Mouse (Mus musculus) layer of hippocampus, adult 18-20 months (tissue): ENCODE results near the gene Sdhd. TPM values are rescaled to one million over a fixed set of nuclear protein-coding genes. Genes with fewer than 3 reads are reported as not detected.
A peak's percentile ranks its signal among the peaks of the same experiment; 100 is the strongest.

Source experiments
- DNase-seq, 2 experiments: peaks; one replicate each; pipeline ENCODE4 v3.0.0; 2022; ENCODE audit warnings: low spot score in 2 of 2
- total RNA-seq, 2 experiments: library from RNA; stranded (reverse); gene quantifications; 2 replicates each; pipeline ENCODE4 v1.2.3; 2021

The Sdhd gene
- total RNA-seq, 2 experiments from 2014 or later: 118 to 124 TPM

- DNase-seq: no peak
Observed at GRCm38 (mm10) chr9:50590856-50591518, 12.6 kb downstream of the Sdhd start.

DNA sequence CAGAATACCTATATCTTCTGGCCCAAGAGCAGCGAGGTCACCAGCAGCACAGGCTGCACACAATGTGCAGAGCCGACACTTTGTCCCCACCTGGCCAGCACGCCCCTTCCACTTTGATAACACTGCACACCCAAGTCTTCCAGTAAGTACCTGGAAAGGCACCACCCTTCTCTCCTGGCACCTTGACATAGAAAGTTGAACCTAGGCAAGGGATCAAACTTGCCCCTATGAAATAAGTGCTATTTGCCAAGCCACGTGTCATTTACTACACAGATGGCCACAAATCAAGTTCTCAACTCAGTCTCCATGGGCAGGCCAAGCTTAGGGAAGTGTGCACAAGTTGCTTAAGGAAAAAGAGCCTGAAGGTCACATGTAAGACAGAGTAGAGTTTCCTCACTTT lies 16.7 kb downstream of the Sdhd start:
- DNase-seq: no peak

- no peak for DNase-seq
Observed at GRCm38 (mm10) chr9:50585145-50585818, 18.3 kb downstream of the Sdhd start.

GRCm38 (mm10) chr9:50580370-50580769 lies 23.2 kb downstream of the Sdhd start:
- DNase-seq: no peak

DNA sequence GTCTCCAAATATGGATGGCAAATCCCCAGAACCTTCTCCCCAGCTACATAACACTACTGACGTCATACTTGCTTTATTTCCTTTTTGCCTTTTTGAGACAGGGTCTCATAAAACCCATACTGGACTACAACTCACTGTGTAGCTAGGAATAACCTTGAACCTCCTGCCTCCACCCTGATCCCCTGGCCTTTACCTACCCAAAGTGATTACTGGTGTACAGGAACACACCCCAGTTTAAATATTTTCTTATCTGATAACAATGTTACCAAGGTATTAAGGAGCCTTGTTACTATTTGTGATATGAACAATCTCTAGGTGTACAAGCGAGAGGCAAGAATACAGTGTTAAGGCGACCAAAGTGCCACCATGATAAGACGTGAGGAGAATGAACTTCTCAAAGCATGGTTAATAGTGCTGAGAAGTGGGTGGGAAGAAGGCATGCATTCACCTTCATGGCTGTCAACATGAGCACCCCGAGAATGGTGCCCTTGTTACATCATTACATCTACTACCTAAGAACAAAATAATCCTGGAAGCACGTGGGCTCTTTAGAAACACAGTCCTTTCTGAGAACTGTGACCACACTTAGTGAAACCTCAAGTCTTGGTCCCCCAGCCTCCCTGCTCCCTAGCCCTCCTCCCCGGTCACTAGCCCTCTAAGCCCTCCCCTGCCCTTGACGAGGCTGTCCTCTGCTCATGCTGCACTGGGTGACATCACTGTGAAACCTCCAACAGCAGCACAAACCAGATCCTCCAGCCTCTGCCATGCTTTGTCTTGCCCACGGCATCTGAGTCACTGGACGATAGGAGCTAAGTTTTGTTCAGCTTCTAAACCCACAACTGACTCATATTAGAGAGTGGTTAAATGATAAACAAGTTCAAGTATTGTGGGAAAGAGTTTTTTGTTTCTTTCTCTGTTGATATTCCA lies 33.8 kb downstream of the Sdhd start:
- DNase-seq: no peak

GRCm38 (mm10) chr9:50567881-50568280 lies 35.7 kb downstream of the Sdhd start:
- DNase-seq: no peak

DNA sequence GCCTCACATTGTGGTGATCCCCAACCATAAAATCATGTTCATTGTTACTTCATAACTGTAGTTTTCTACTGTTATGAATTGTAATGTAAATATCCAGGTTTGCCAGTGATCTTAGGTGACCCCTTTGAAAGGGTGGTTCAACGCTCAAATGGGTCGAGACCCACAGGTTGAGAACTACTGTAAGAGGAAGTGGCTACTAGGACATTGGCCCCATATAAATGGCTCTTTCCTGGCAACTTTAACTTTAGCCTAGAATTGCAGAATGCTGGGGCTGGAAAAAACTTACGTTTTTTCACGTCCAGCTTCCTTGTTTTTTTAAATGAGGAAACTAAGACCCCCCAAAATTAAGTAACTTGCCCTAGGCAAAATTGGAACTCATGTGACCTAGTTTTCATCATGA lies 36.2 kb downstream of the Sdhd start:
- DNase-seq: no peak

DNA sequence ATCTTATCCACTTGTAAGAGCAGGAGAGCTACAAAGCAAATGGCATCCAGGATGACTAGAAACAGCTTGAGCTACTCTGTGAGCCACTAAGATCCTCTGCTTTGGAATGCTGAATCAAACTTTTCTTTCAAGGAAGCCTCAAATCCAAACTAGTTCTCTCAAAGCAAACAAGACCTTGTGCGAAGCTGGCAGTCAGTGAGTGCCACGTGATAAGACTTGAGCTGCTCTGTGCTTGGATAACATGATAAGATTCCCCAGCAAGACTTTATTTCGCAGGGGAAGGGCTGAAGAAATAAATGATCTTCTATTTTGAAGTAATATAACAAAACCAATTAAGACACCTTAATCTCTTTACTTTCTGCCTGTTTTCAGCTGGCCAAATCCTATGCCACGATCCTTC lies 37.7 kb downstream of the Sdhd start:
- DNase-seq: no peak

DNA sequence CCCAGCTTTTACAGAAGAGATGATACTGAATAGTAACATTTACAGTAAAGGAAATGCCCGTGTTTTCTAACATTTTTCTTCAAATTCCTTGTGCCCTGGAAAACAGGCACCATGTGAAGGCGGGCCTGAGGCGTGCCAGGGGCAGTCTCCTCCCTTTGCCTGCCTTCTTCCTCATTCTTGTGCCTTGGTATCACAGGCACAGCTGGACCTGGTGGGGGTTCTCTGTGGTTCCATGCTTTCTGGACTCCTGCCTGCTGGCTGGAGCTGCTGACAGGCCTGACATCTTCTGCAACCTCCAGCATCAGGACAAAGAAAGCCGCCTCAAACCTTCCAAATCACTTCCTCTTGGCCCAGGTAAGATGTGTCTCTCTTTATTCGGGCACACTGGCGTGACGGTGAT lies 38.4 kb downstream of the Sdhd start:
- DNase-seq: no peak

GRCm38 (mm10) chr9:50561918-50562360 lies 41.7 kb downstream of the Sdhd start:
- no peak for DNase-seq

GRCm38 (mm10) chr9:50561145-50561917 lies 42.3 kb downstream of the Sdhd start, which contains the start of gene Tex12:
TSS of gene Tex12 (minus strand) at chr9:50561325.
- DNase-seq: no peak

DNA sequence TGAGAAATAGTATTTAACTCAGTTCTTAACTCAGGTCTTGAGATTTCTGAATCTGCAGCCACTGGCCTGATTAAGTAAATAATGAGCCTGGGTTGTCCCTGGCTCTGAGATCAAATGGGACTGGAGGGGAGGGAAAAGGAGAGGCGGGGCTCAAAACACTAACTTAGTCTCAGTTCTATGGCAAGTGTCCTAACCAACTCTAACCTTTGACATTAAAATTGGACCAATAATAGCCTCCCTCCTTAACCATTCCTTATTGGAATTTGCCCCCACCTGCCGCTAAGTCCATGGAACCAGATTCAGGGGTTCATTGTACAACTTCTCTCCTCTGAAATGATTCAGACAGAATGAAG lies 48.5 kb downstream of the Sdhd start, which contains the start of gene Bco2:
Gene Bco2 (minus strand): TSS at position 88 of the 353 bp plus-strand sequence.
- DNase-seq: no peak

DNA sequence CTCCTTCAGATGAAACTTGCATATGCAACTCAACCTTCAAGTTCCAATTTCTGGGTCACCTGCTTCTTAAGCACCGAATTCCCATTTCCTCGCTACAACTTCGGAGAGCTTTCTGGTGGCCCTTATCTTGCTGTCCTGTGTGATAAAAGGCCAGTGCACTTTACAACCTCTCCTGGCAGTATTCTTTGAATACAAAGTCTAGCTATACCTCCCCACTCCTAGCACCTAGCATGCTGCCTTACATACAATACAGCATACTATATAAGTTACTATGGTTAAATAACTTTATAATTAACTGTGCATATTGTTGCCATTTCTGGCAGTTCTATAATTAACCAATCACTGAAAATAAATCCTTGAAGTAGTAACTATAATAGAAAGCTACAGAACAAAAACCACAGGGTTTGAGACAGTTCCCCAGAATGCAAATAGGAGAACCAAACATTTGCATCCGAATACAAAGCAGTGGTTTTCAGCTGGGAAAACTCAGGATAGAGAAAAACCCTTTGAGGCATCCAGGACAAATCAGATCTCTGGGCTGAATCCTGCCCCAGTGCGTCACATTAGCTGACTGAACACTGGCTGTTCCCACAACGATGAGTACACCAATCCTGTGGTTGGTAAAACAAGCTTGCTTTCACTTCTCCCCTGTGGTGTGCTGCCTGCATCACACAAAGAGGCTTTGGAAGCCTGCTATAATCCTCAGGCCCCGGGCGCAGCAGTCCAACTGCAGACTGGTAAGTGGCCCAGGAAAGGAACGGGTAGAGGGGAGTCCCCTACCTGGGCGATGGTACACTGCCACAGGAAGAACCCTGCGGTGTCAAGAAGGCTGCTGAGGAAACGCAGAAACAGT lies 49.1 kb downstream of the Sdhd start, which contains the start of gene Il18:
Gene Il18 (plus strand): TSS at position 587 of the 853 bp plus-strand sequence.
- peak; percentile 73 to 86 for DNase-seq

- DNase-seq: no peak
Observed at GRCm38 (mm10) chr9:50553547-50553946, 50.1 kb downstream of the Sdhd start.

GRCm38 (mm10) chr9:50552206-50552605 lies 51.4 kb downstream of the Sdhd start:
- no peak for DNase-seq

- no peak for DNase-seq
Observed at GRCm38 (mm10) chr9:50548936-50549335, 54.7 kb downstream of the Sdhd start.

- no peak for DNase-seq
Observed at GRCm38 (mm10) chr9:50547859-50548478, 55.6 kb downstream of the Sdhd start.
